Mouse (Mus musculus) B cell, adult 2 months (primary cell): ENCODE measurements around the gene Col24a1.
"Not testable (repeated sequence)": the region's sequence is repeated elsewhere in the genome, so short reads cannot be mapped to it uniquely, and the experiment has no call there.

Experiments used
- DNase-seq, 2 experiments: peaks; one replicate each; pipeline ENCODE4 v3.0.0; 2022

Col24a1 gene

GRCm38 (mm10) chr3:145356865-145357487 lies 64.7 kb downstream of the Col24a1 start:
- no peak for DNase-seq

GRCm38 (mm10) chr3:145365227-145365626 lies 73.0 kb downstream of the Col24a1 start:
- DNase-seq = no peak

GRCm38 (mm10) chr3:145367176-145367717 lies 75.0 kb downstream of the Col24a1 start:
- DNase-seq = no peak

GRCm38 (mm10) chr3:145376298-145376697 lies 84.0 kb downstream of the Col24a1 start:
- DNase-seq = no peak

- DNase-seq = no peak
These were observed 90.8 kb downstream of the Col24a1 start for GRCm38 (mm10) chr3:145383095-145383494.

GRCm38 (mm10) chr3:145386434-145386833 lies 94.2 kb downstream of the Col24a1 start:
- DNase-seq = no peak

- DNase-seq = no peak
These were observed 98.4 kb downstream of the Col24a1 start for GRCm38 (mm10) chr3:145390681-145391080.

GRCm38 (mm10) chr3:145391986-145392659 lies 99.9 kb downstream of the Col24a1 start:
- DNase-seq = peak; percentile 5 to 8

- DNase-seq = no peak
These were observed 106.9 kb downstream of the Col24a1 start for GRCm38 (mm10) chr3:145399173-145399572.

GRCm38 (mm10) chr3:145402257-145402656 lies 110.0 kb downstream of the Col24a1 start:
- DNase-seq = no peak

- DNase-seq = no peak
These were observed 110.7 kb downstream of the Col24a1 start for GRCm38 (mm10) chr3:145402994-145403393.

- DNase-seq = peak in 1 of 2 experiments; percentile 9
These were observed 115.8 kb downstream of the Col24a1 start for GRCm38 (mm10) chr3:145408045-145408444.

GRCm38 (mm10) chr3:145412137-145412536 lies 119.9 kb downstream of the Col24a1 start:
- no peak for DNase-seq

- DNase-seq = no peak
These were observed 122.1 kb downstream of the Col24a1 start for GRCm38 (mm10) chr3:145414362-145414761.

- DNase-seq = no peak
These were observed 125.5 kb downstream of the Col24a1 start for GRCm38 (mm10) chr3:145417809-145418208.

- no peak for DNase-seq
These were observed 128.1 kb downstream of the Col24a1 start for GRCm38 (mm10) chr3:145420421-145420820.

- DNase-seq = no peak
These were observed 129.8 kb downstream of the Col24a1 start for GRCm38 (mm10) chr3:145422044-145422443.

- no peak for DNase-seq
These were observed 146.1 kb downstream of the Col24a1 start for GRCm38 (mm10) chr3:145438352-145438751.

- DNase-seq = no peak
These were observed 146.8 kb downstream of the Col24a1 start for GRCm38 (mm10) chr3:145439086-145439485.

- no peak for DNase-seq
These were observed 148.7 kb downstream of the Col24a1 start for GRCm38 (mm10) chr3:145440993-145441392.

- DNase-seq = no peak
These were observed 150.0 kb downstream of the Col24a1 start for GRCm38 (mm10) chr3:145442268-145442667.

GRCm38 (mm10) chr3:145443167-145443566 lies 150.9 kb downstream of the Col24a1 start:
- DNase-seq = not testable (repeated sequence)

- no peak for DNase-seq
These were observed 164.8 kb downstream of the Col24a1 start for GRCm38 (mm10) chr3:145457039-145457438.

- DNase-seq = no peak
These were observed 170.1 kb downstream of the Col24a1 start for GRCm38 (mm10) chr3:145462351-145462750.
